Mouse (Mus musculus): ENCODE data around the gene Crocc2. TPM values are rescaled to one million over a fixed set of nuclear protein-coding genes. Genes with fewer than 3 reads are reported as not detected.
A peak's percentile ranks its signal among the peaks of the same experiment; 100 is the strongest.
"Not testable (repeated sequence)": the region's sequence is repeated elsewhere in the genome, so short reads cannot be mapped to it uniquely, and the experiment has no call there.

Gene Crocc2
- polyA plus RNA-seq, 1 experiment from 2014 or later = 0.14 TPM

DNA sequence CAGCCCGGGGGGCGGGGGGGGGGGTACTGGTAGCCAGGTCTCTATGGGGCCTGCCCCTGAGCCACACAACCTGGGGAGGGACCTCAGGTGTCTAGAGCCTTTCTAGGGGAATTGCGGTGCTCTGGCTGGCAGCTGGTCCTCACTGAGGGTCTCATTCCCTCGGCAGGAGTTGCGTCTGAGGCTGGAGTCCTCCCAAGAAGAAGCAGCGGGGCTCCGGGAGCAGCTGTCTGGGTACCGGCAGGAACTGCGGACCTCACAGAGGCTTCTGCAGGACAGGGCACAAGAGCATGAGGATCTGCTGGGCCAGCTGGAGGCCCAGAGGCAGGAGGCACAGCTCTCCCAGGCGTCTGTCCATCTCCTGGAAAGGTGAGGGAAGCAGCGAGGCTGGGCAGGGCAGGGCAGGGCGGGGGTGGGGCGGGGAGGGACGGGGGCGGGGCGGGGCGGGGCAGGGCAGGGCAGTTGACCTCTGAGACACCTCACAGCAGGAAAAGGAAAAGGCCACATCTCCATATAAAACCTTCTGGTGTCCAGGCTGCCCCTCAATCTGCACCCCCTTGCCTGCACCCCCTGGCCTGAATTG lies 22.3 kb downstream of the Crocc2 start:
- WGBS = 5% methylated on average over 9 of the region's 17 CpGs
- Histone ChIP-seq H3K4me2 (ENCODE audit: low read depth, low read length) (peak overlapping the region; percentile 11; the same call in 1 of the 2 replicates), H3K9me3 (replicated peaks; ENCODE audit: control insufficient read depth, low read length) (no peaks in the 10 kb centered on the region), H3K36me3 (replicated peaks; ENCODE audit: control insufficient read depth, insufficient read depth, low read depth, low read length) (no peaks in the 10 kb centered on the region), H3K27me3 (ENCODE audit: control insufficient read depth, insufficient read depth, low read length) (no peaks in the 10 kb centered on the region; the same call in 1 of the 2 replicates), H3K4me3 (ENCODE audit: low read depth, low read length) (no peak overlapping the region), H3K27ac (replicated peaks; ENCODE audit: low read depth, low read length) (no peak overlapping the region), H3K4me1 (ENCODE audit: control insufficient read depth, insufficient read depth, low read length) (no peaks in the 10 kb centered on the region), H3K9ac (replicated peaks; ENCODE audit: low read length) (no peak overlapping the region)
- ATAC-seq (replicated peaks; ENCODE audit: insufficient number of reproducible peaks, low FRiP score, low TSS enrichment, low read depth) = no peak
- no peak for DNase-seq (ENCODE audit: low spot score)

DNA sequence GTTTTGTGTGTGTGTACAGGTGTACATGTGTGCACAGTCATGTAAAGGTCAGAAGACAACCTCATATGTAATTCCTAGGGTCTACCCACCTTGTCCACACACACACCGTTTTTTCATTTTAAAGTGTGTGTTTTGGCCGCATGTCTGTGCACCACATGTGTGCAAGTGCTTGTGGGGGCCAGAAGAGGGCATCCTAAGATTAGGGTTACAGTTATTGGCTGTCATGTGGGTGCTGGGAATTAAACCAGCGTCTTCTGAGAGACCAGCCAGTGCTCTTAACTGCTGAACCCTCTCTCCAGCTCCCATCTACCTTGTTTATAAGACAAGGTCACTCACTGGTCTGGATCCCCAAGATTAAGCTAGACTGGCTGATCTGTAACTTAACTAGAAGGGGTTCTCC lies 26.4 kb downstream of the Crocc2 start:
- Histone ChIP-seq H3K4me3 (ENCODE audit: low read depth, low read length) (no peak overlapping the region), H3K27me3 (ENCODE audit: control insufficient read depth, insufficient read depth, low read length) (no peaks in the 10 kb centered on the region; the same call in 1 of the 2 replicates), H3K4me2 (ENCODE audit: low read depth, low read length) (no peak overlapping the region), H3K27ac (replicated peaks; ENCODE audit: low read depth, low read length) (no peak overlapping the region), H3K4me1 (ENCODE audit: control insufficient read depth, insufficient read depth, low read length) (no peaks in the 10 kb centered on the region), H3K9me3 (replicated peaks; ENCODE audit: control insufficient read depth, low read length) (no peaks in the 10 kb centered on the region), H3K9ac (replicated peaks; ENCODE audit: low read length) (no peak overlapping the region), H3K36me3 (replicated peaks; ENCODE audit: control insufficient read depth, insufficient read depth, low read depth, low read length) (no peaks in the 10 kb centered on the region)
- no peak for DNase-seq (ENCODE audit: low spot score)
- 91% methylated on average over 3 of the region's 3 CpGs for WGBS
- ATAC-seq (replicated peaks; ENCODE audit: insufficient number of reproducible peaks, low FRiP score, low TSS enrichment, low read depth) = no peak

DNA sequence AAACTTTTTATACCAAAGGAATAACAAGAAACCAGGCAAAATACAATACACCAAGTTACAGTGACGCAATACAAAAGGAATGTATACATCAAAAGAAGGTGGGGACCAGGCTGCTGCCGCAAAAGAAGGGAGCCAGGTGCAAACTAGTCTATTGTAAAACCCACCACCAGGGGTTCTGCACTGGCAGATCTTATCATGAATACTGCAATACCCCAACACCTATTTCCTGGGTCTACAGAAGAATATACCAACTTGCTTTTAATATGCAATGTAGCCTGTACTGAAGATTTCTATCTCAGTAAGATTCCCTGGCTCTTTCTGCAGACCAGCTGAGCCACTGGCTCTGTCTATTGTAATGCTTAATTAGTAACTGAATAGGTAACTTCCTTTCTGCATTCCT lies 28.9 kb downstream of the Crocc2 start:
- not testable (repeated sequence) for H3K9me3 ChIP-seq (replicated peaks; ENCODE audit: control insufficient read depth, low read length); H3K36me3 ChIP-seq (replicated peaks; ENCODE audit: control insufficient read depth, insufficient read depth, low read depth, low read length); H3K4me1 ChIP-seq (ENCODE audit: control insufficient read depth, insufficient read depth, low read length); ATAC-seq (replicated peaks; ENCODE audit: insufficient number of reproducible peaks, low FRiP score, low TSS enrichment, low read depth); H3K9ac ChIP-seq (replicated peaks; ENCODE audit: low read length); H3K4me3 ChIP-seq (ENCODE audit: low read depth, low read length); H3K27ac ChIP-seq (replicated peaks; ENCODE audit: low read depth, low read length); H3K27me3 ChIP-seq (ENCODE audit: control insufficient read depth, insufficient read depth, low read length); DNase-seq (ENCODE audit: low spot score); H3K4me2 ChIP-seq (ENCODE audit: low read depth, low read length)
- 94% methylated on average over 2 of the region's 2 CpGs for WGBS

DNA sequence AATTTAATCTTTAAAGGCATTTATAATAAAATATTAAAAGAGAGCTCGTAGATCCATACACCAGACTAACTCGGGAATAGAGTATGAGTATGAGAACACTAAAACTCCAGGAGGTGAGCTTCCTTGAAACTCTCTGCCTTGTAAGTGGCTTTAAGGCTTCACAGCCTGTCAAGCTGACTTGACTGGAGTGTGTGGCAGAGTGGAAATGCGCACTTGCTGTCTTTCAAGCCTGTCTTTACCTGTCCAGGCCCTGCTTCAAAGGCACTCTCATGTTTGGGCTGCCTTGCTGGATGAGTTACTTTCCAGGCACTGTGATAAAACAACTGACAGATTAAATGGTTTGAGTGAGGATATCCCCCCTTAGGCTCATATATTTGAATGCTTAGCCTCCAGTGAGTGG lies 29.4 kb downstream of the Crocc2 start:
- WGBS = 82% methylated on average over 3 of the region's 3 CpGs
- no peaks in the 10 kb centered on the region for H3K9me3 ChIP-seq (replicated peaks; ENCODE audit: control insufficient read depth, low read length)
- no peak for ATAC-seq (replicated peaks; ENCODE audit: insufficient number of reproducible peaks, low FRiP score, low TSS enrichment, low read depth)

DNA sequence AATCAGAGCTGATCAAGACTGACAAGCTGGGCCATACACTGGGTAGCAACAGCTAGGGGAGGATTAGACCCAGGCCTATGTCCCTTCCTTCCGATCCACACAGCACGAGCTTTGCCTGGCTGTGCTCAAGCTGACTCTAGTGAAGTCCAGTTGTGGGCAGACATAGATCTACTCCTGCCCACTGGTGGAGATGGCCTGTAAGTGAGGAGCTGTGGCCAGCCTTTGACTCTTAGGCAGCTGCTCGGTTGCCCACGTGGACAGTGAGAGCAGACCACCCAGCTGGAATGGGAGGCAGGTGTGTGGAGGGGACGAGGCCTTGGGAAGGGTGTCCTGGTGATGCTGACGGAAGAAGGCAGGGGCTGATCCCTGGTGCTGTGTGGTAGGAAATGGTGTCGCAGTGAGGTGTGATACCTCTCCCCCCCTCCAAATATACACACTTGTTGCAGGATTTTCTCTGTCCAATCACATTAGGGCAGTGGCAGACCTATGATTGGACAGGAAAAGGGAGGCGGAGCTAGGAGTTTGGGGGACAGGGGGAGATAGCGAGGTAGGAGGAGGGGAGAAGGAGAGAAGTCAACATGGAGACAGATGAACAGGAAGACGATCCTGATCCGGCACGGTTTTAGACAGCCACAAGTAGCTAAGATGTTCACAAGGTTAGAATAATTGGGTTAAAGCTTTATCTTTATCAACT lies 37.9 kb downstream of the Crocc2 start:
- H3K36me3 ChIP-seq (replicated peaks; ENCODE audit: control insufficient read depth, insufficient read depth, low read depth, low read length) = no peaks in the 10 kb centered on the region
- no peak overlapping the region for H3K4me2 ChIP-seq (ENCODE audit: low read depth, low read length)
- no peak overlapping the region for H3K27ac ChIP-seq (replicated peaks; ENCODE audit: low read depth, low read length)
- DNase-seq (ENCODE audit: low spot score) (peak; percentile 24), ATAC-seq (replicated peaks; ENCODE audit: insufficient number of reproducible peaks, low FRiP score, low TSS enrichment, low read depth) (no peak)
- no peak overlapping the region for H3K9ac ChIP-seq (replicated peaks; ENCODE audit: low read length)
- H3K27me3 ChIP-seq (ENCODE audit: control insufficient read depth, insufficient read depth, low read length) = no peaks in the 10 kb centered on the region
- no peak overlapping the region for H3K4me3 ChIP-seq (ENCODE audit: low read depth, low read length)
- no peaks in the 10 kb centered on the region; the same call in 1 of the 2 replicates for H3K4me1 ChIP-seq (ENCODE audit: control insufficient read depth, insufficient read depth, low read length)
- WGBS = 51% methylated on average over 12 of the region's 12 CpGs
- no peaks in the 10 kb centered on the region for H3K9me3 ChIP-seq (replicated peaks; ENCODE audit: control insufficient read depth, low read length)

More for the DNA sequence above, 29.4 kb downstream of the Crocc2 start:
- no peak overlapping the region for H3K9ac ChIP-seq (replicated peaks; ENCODE audit: low read length)
- no peak overlapping the region for H3K4me2 ChIP-seq (ENCODE audit: low read depth, low read length)
- H3K4me1 ChIP-seq (ENCODE audit: control insufficient read depth, insufficient read depth, low read length) = no peaks in the 10 kb centered on the region
- H3K27ac ChIP-seq (replicated peaks; ENCODE audit: low read depth, low read length) = no peak overlapping the region
- no peaks in the 10 kb centered on the region for H3K27me3 ChIP-seq (ENCODE audit: control insufficient read depth, insufficient read depth, low read length)
- DNase-seq (ENCODE audit: low spot score) = no peak
- H3K4me3 ChIP-seq (ENCODE audit: low read depth, low read length) = no peak overlapping the region
- no peaks in the 10 kb centered on the region for H3K36me3 ChIP-seq (replicated peaks; ENCODE audit: control insufficient read depth, insufficient read depth, low read depth, low read length)

GRCm38 (mm10) chr1:93207536-93208064 lies 39.1 kb downstream of the Crocc2 start:
- Histone ChIP-seq H3K4me3 (ENCODE audit: low read depth, low read length) (no peak overlapping the region), H3K4me1 (ENCODE audit: control insufficient read depth, insufficient read depth, low read length) (no peaks in the 10 kb centered on the region; the same call in 1 of the 2 replicates), H3K27ac (replicated peaks; ENCODE audit: low read depth, low read length) (no peak overlapping the region), H3K27me3 (ENCODE audit: control insufficient read depth, insufficient read depth, low read length) (no peaks in the 10 kb centered on the region), H3K4me2 (ENCODE audit: low read depth, low read length) (no peak overlapping the region), H3K9ac (replicated peaks; ENCODE audit: low read length) (no peak overlapping the region), H3K9me3 (replicated peaks; ENCODE audit: control insufficient read depth, low read length) (no peaks in the 10 kb centered on the region), H3K36me3 (replicated peaks; ENCODE audit: control insufficient read depth, insufficient read depth, low read depth, low read length) (no peaks in the 10 kb centered on the region)
- ATAC-seq (replicated peaks; ENCODE audit: insufficient number of reproducible peaks, low FRiP score, low TSS enrichment, low read depth) = no peak
- WGBS = 95% methylated on average over 4 of the region's 4 CpGs
- no peak for DNase-seq (ENCODE audit: low spot score)

GRCm38 (mm10) chr1:93210213-93210641 lies 41.7 kb downstream of the Crocc2 start:
- Histone ChIP-seq H3K27me3 (ENCODE audit: control insufficient read depth, insufficient read depth, low read length) (no peaks in the 10 kb centered on the region), H3K9me3 (replicated peaks; ENCODE audit: control insufficient read depth, low read length) (no peaks in the 10 kb centered on the region), H3K36me3 (replicated peaks; ENCODE audit: control insufficient read depth, insufficient read depth, low read depth, low read length) (no peaks in the 10 kb centered on the region), H3K4me2 (ENCODE audit: low read depth, low read length) (no peak overlapping the region), H3K27ac (replicated peaks; ENCODE audit: low read depth, low read length) (peak overlapping the region; percentile 23), H3K4me3 (ENCODE audit: low read depth, low read length) (no peak overlapping the region), H3K4me1 (ENCODE audit: control insufficient read depth, insufficient read depth, low read length) (no peaks in the 10 kb centered on the region; the same call in 1 of the 2 replicates), H3K9ac (replicated peaks; ENCODE audit: low read length) (no peak overlapping the region)
- ATAC-seq (replicated peaks; ENCODE audit: insufficient number of reproducible peaks, low FRiP score, low TSS enrichment, low read depth) (peak; percentile 54), DNase-seq (ENCODE audit: low spot score) (peak; percentile 53)
- 29% methylated on average over 9 of the region's 9 CpGs for WGBS

DNA sequence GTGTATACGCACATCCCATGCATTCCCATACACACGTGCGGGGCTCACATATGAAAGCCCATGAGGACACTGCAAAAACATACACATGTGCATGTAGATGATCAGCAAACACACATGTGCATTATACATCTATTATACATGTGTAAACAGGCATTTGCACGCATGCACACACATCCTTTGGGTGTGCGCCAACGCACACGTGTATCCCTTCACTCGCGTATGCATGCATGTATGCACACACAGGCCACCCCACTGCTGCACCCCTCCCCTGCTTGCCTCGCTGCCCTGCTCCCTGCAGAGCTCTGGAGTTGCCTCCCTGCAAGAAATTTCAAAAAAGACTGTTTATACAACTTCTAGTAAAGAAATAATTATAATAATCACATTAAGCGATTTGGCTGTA lies 42.5 kb downstream of the Crocc2 start:
- no peaks in the 10 kb centered on the region; the same call in 1 of the 2 replicates for H3K4me1 ChIP-seq (ENCODE audit: control insufficient read depth, insufficient read depth, low read length)
- peak overlapping the region; percentile 23 for H3K27ac ChIP-seq (replicated peaks; ENCODE audit: low read depth, low read length)

More for the DNA sequence above, 42.5 kb downstream of the Crocc2 start:
- Histone ChIP-seq H3K9ac (replicated peaks; ENCODE audit: low read length) (no peak overlapping the region), H3K9me3 (replicated peaks; ENCODE audit: control insufficient read depth, low read length) (no peaks in the 10 kb centered on the region), H3K4me2 (ENCODE audit: low read depth, low read length) (no peak overlapping the region), H3K27me3 (ENCODE audit: control insufficient read depth, insufficient read depth, low read length) (no peaks in the 10 kb centered on the region), H3K4me3 (ENCODE audit: low read depth, low read length) (no peak overlapping the region), H3K36me3 (replicated peaks; ENCODE audit: control insufficient read depth, insufficient read depth, low read depth, low read length) (no peaks in the 10 kb centered on the region)
- 81% methylated on average over 11 of the region's 11 CpGs for WGBS
- ATAC-seq (replicated peaks; ENCODE audit: insufficient number of reproducible peaks, low FRiP score, low TSS enrichment, low read depth) (no peak), DNase-seq (ENCODE audit: low spot score) (no peak)

Measured in embryonic facial prominence, embryonic 11.5 days (tissue).